Mouse (Mus musculus) myocyte (in vitro differentiated cells): ENCODE data around the gene Sdc3.

Experiments
- CEBPB ChIP-seq: IDR thresholded peaks from 2 replicates; pipeline ENCODE4 v1.6.1; 2011; ENCODE audit warnings: mild to moderate bottlenecking, moderate library complexity; ENCODE audit not compliant: poor library complexity, insufficient read depth, severe bottlenecking
- MYOG ChIP-seq, 3 experiments: IDR thresholded peaks; one replicate each; pipeline ENCODE4 v1.6.1; 2011; ENCODE audit warnings: control low read depth in 2 of 3, low read depth in 2 of 3, mild to moderate bottlenecking in 2 of 3; ENCODE audit not compliant: insufficient read length in 2 of 3, control insufficient read depth in 1 of 3, insufficient read depth in 1 of 3
- POLR2A ChIP-seq: IDR thresholded peaks from one replicate; pipeline ENCODE4 v1.6.1; 2011; ENCODE audit warnings: low read depth, mild to moderate bottlenecking, control low read depth, moderate library complexity; ENCODE audit not compliant: insufficient read length
- POLR2AphosphoS2 ChIP-seq: IDR thresholded peaks from one replicate; pipeline ENCODE4 v1.6.1; 2011; ENCODE audit warnings: low read depth, control low read depth; ENCODE audit not compliant: insufficient read length
- USF1 ChIP-seq: IDR thresholded peaks from one replicate; pipeline ENCODE4 v1.6.1; 2011; ENCODE audit warnings: low read depth, mild to moderate bottlenecking, control low read depth, moderate library complexity

GRCm38 (mm10) chr4:130761809-130762208 is 30.5 kb upstream of the Sdc3 start:
- no peak for TF ChIP-seq POLR2A
- no peak for TF ChIP-seq POLR2AphosphoS2
- no peak for TF ChIP-seq USF1
- no peak for TF ChIP-seq CEBPB
- no peak for TF ChIP-seq MYOG (IDR thresholded peaks at IDR 0.05; ENCODE audit: control insufficient read depth in 1 of 3, insufficient read depth in 1 of 3, insufficient read length in 2 of 3, low read depth in 2 of 3)
